Mouse (Mus musculus): ENCODE measurements around the gene Vmn1r198. TPM values are rescaled to one million over a fixed set of nuclear protein-coding genes. Genes with fewer than 3 reads are reported as not detected.
"Not testable (repeated sequence)": the region's sequence is repeated elsewhere in the genome, so short reads cannot be mapped to it uniquely, and the experiment has no call there.

Vmn1r198 gene
- polyA plus RNA-seq, 1 experiment: not detected

GRCm38 (mm10) chr13:22350813-22351212 is 649 bp downstream of the Vmn1r198 start:
- 22% methylated on average over 1 of the region's 1 CpGs for WGBS

GRCm38 (mm10) chr13:22379518-22379917 is 29.4 kb downstream of the Vmn1r198 start, which contains the start of gene Vmn1r199:
TSS of gene Vmn1r199 (plus strand) at chr13:22379818.
- H3K27ac ChIP-seq (ENCODE audit: insufficient read depth, low read depth, low read length): no peak within 1 kb of the TSS
- no peaks in the 10 kb centered on the region for H3K27me3 ChIP-seq (ENCODE audit: control insufficient read depth, insufficient read depth, low read length)
- H3K4me1 ChIP-seq (ENCODE audit: control insufficient read depth, insufficient read depth, insufficient read length, low read length): no peaks in the 10 kb centered on the region
- TF ChIP-seq POLR2A (IDR thresholded peaks at IDR 0.05; ENCODE audit: low read depth, low read length): no peak
- TF ChIP-seq CTCF (IDR thresholded peaks at IDR 0.05; ENCODE audit: extremely low read depth, insufficient read length, insufficient replicate concordance, low read depth, low read length): no peak
- 75% methylated on average over 2 of the region's 2 CpGs for WGBS
- H3K36me3 ChIP-seq (ENCODE audit: control insufficient read depth, insufficient read depth, low read length): no peaks in the 10 kb centered on the region
- no peak within 1 kb of the TSS for H3K4me3 ChIP-seq (ENCODE audit: low read depth, low read length)

More at GRCm38 (mm10) chr13:22350813-22351212, 649 bp downstream of the Vmn1r198 start:
- Histone ChIP-seq H3K27ac (ENCODE audit: insufficient read depth, low read depth, low read length) (peak overlapping the region; percentile 32), H3K36me3 (ENCODE audit: control insufficient read depth, insufficient read depth, low read length) (no peaks in the 10 kb centered on the region), H3K4me3 (ENCODE audit: low read depth, low read length) (no peak overlapping the region), H3K4me1 (ENCODE audit: control insufficient read depth, insufficient read depth, insufficient read length, low read length) (peaks cover 7% of the 10 kb centered on the region; the same call in 1 of the 2 replicates), H3K27me3 (ENCODE audit: control insufficient read depth, insufficient read depth, low read length) (no peaks in the 10 kb centered on the region)
- TF ChIP-seq CTCF (IDR thresholded peaks at IDR 0.05; ENCODE audit: extremely low read depth, insufficient read length, insufficient replicate concordance, low read depth, low read length) (no peak), POLR2A (IDR thresholded peaks at IDR 0.05; ENCODE audit: low read depth, low read length) (no peak)

GRCm38 (mm10) chr13:22381128-22381527 is 31.0 kb downstream of the Vmn1r198 start:
- not testable (repeated sequence) for H3K4me1 ChIP-seq (ENCODE audit: control insufficient read depth, insufficient read depth, insufficient read length, low read length); H3K27ac ChIP-seq (ENCODE audit: insufficient read depth, low read depth, low read length)
- WGBS: 65% methylated on average over 3 of the region's 3 CpGs

GRCm38 (mm10) chr13:22383401-22383800 is 33.2 kb downstream of the Vmn1r198 start:
- Histone ChIP-seq H3K4me3 (ENCODE audit: low read depth, low read length) (no peak overlapping the region), H3K4me1 (ENCODE audit: control insufficient read depth, insufficient read depth, insufficient read length, low read length) (peaks cover 2% of the 10 kb centered on the region; the same call in 1 of the 2 replicates), H3K36me3 (ENCODE audit: control insufficient read depth, insufficient read depth, low read length) (no peaks in the 10 kb centered on the region), H3K27ac (ENCODE audit: insufficient read depth, low read depth, low read length) (no peak overlapping the region), H3K27me3 (ENCODE audit: control insufficient read depth, insufficient read depth, low read length) (no peaks in the 10 kb centered on the region)
- TF ChIP-seq POLR2A (IDR thresholded peaks at IDR 0.05; ENCODE audit: low read depth, low read length) (no peak), CTCF (IDR thresholded peaks at IDR 0.05; ENCODE audit: extremely low read depth, insufficient read length, insufficient replicate concordance, low read depth, low read length) (no peak)
- 77% methylated on average over 3 of the region's 3 CpGs for WGBS

More at GRCm38 (mm10) chr13:22381128-22381527, 31.0 kb downstream of the Vmn1r198 start:
- H3K36me3 ChIP-seq (ENCODE audit: control insufficient read depth, insufficient read depth, low read length); H3K4me3 ChIP-seq (ENCODE audit: low read depth, low read length); H3K27me3 ChIP-seq (ENCODE audit: control insufficient read depth, insufficient read depth, low read length): not testable (repeated sequence)

GRCm38 (mm10) chr13:22387050-22387449 is 36.9 kb downstream of the Vmn1r198 start:
- peaks cover 2% of the 10 kb centered on the region; the same call in 1 of the 2 replicates for H3K4me1 ChIP-seq (ENCODE audit: control insufficient read depth, insufficient read depth, insufficient read length, low read length)
- no peak overlapping the region for H3K27ac ChIP-seq (ENCODE audit: insufficient read depth, low read depth, low read length)
- no peaks in the 10 kb centered on the region for H3K36me3 ChIP-seq (ENCODE audit: control insufficient read depth, insufficient read depth, low read length)
- no peak for TF ChIP-seq CTCF (IDR thresholded peaks at IDR 0.05; ENCODE audit: extremely low read depth, insufficient read length, insufficient replicate concordance, low read depth, low read length)
- TF ChIP-seq POLR2A (IDR thresholded peaks at IDR 0.05; ENCODE audit: low read depth, low read length): no peak
- no peaks in the 10 kb centered on the region for H3K27me3 ChIP-seq (ENCODE audit: control insufficient read depth, insufficient read depth, low read length)
- WGBS: 33% methylated on average over 1 of the region's 1 CpGs
- no peak overlapping the region for H3K4me3 ChIP-seq (ENCODE audit: low read depth, low read length)

- no peaks in the 10 kb centered on the region for H3K36me3 ChIP-seq (ENCODE audit: control insufficient read depth, insufficient read depth, low read length)
- H3K27ac ChIP-seq (ENCODE audit: insufficient read depth, low read depth, low read length): no peak within 1 kb of the TSS
- TF ChIP-seq POLR2A (IDR thresholded peaks at IDR 0.05; ENCODE audit: low read depth, low read length) (no peak), CTCF (IDR thresholded peaks at IDR 0.05; ENCODE audit: extremely low read depth, insufficient read length, insufficient replicate concordance, low read depth, low read length) (no peak)
- 71% methylated on average over 3 of the region's 3 CpGs for WGBS
- H3K4me3 ChIP-seq (ENCODE audit: low read depth, low read length): no peak within 1 kb of the TSS
- peaks cover 2% of the 10 kb centered on the region; the same call in 1 of the 2 replicates for H3K4me1 ChIP-seq (ENCODE audit: control insufficient read depth, insufficient read depth, insufficient read length, low read length)
- no peaks in the 10 kb centered on the region for H3K27me3 ChIP-seq (ENCODE audit: control insufficient read depth, insufficient read depth, low read length)
These were observed 39.9 kb downstream of the Vmn1r198 start, which contains the start of gene Vmn1r200 for GRCm38 (mm10) chr13:22390073-22390472. TSS of gene Vmn1r200 (plus strand) at chr13:22390373.

- no peaks in the 10 kb centered on the region for H3K4me1 ChIP-seq (ENCODE audit: control insufficient read depth, insufficient read depth, insufficient read length, low read length)
- H3K27me3 ChIP-seq (ENCODE audit: control insufficient read depth, insufficient read depth, low read length): no peaks in the 10 kb centered on the region
- no peak for TF ChIP-seq CTCF (IDR thresholded peaks at IDR 0.05; ENCODE audit: extremely low read depth, insufficient read length, insufficient replicate concordance, low read depth, low read length)
- TF ChIP-seq POLR2A (IDR thresholded peaks at IDR 0.05; ENCODE audit: low read depth, low read length): no peak
- 71% methylated on average over 1 of the region's 1 CpGs for WGBS
- H3K36me3 ChIP-seq (ENCODE audit: control insufficient read depth, insufficient read depth, low read length): no peaks in the 10 kb centered on the region
- no peak overlapping the region for H3K4me3 ChIP-seq (ENCODE audit: low read depth, low read length)
- H3K27ac ChIP-seq (ENCODE audit: insufficient read depth, low read depth, low read length): no peak overlapping the region
These were observed 52.8 kb downstream of the Vmn1r198 start for GRCm38 (mm10) chr13:22402978-22403377.

Other genes starting within 250 kb of the Vmn1r198 start
- gene Vmn1r189, start 244.5 kb upstream of the Vmn1r198 start, polyA plus RNA-seq (2012; rRNA removed): not detected in 2 replicates
- gene Vmn1r191, start 166.4 kb upstream of the Vmn1r198 start, polyA plus RNA-seq (2012; rRNA removed): not detected in 2 replicates
- not detected in 2 replicates for gene Vmn1r192, start 159.2 kb upstream of the Vmn1r198 start, polyA plus RNA-seq (2012; rRNA removed)
- not detected in 2 replicates for gene Vmn1r193, start 127.2 kb upstream of the Vmn1r198 start, polyA plus RNA-seq (2012; rRNA removed)
- gene Vmn1r194, start 106.1 kb upstream of the Vmn1r198 start, polyA plus RNA-seq (2012; rRNA removed): not detected in 2 replicates
- not detected in 2 replicates for gene Vmn1r195, start 79.8 kb upstream of the Vmn1r198 start, polyA plus RNA-seq (2012; rRNA removed)
- gene Vmn1r196, start 60.4 kb upstream of the Vmn1r198 start, polyA plus RNA-seq (2012; rRNA removed): not detected in 2 replicates
- not detected in 2 replicates for gene Vmn1r197, start 25.8 kb upstream of the Vmn1r198 start, polyA plus RNA-seq (2012; rRNA removed)
- not detected in 2 replicates for gene Vmn1r199, start 29.5 kb downstream of the Vmn1r198 start, polyA plus RNA-seq (2012; rRNA removed)
- not detected in 2 replicates for gene Vmn1r200, start 40.0 kb downstream of the Vmn1r198 start, polyA plus RNA-seq (2012; rRNA removed)
- gene Vmn1r201, start 121.6 kb downstream of the Vmn1r198 start, polyA plus RNA-seq (2012; rRNA removed): not detected in 2 replicates
- not detected in 2 replicates for gene Vmn1r202, start 155.0 kb downstream of the Vmn1r198 start, polyA plus RNA-seq (2012; rRNA removed)
- not detected in 2 replicates for gene Vmn1r203, start 167.8 kb downstream of the Vmn1r198 start, polyA plus RNA-seq (2012; rRNA removed)
- not detected in 2 replicates for gene Vmn1r204, start 202.8 kb downstream of the Vmn1r198 start, polyA plus RNA-seq (2012; rRNA removed)
- not detected in 2 replicates for gene Vmn1r205, start 242.6 kb downstream of the Vmn1r198 start, polyA plus RNA-seq (2012; rRNA removed)

All from small intestine, adult 2 months (tissue).